Mouse (Mus musculus): ENCODE data around the gene Chchd3.

GRCm38 (mm10) chr6:32940299-32940698 is 119.8 kb downstream of the Chchd3 start:
- TF ChIP-seq CTCF (IDR thresholded peaks at IDR 0.05 in 2 of 3, conservative IDR thresholded peaks at IDR 0.05 in 1 of 3; ENCODE audit: control insufficient read depth in 1 of 3, insufficient read depth in 1 of 3, low read depth in 2 of 3, low read length in 3 of 3, poor library complexity in 1 of 3, severe bottlenecking in 1 of 3) (no peak), JUND (IDR thresholded peaks at IDR 0.05; ENCODE audit: low read depth, low read length) (no peak), EP300 (IDR thresholded peaks at IDR 0.05; ENCODE audit: low read depth in 1 of 2, low read length in 2 of 2) (no peak), MAFK (IDR thresholded peaks at IDR 0.05; ENCODE audit: borderline replicate concordance, low read depth, low read length) (no peak)
